Mouse (Mus musculus): ENCODE measurements around the gene Gm21962. TPM values are rescaled to one million over a fixed set of nuclear protein-coding genes. Genes with fewer than 3 reads are reported as not detected.
A peak's percentile ranks its signal among the peaks of the same experiment; 100 is the strongest.

Gene Gm21962
- polyA plus RNA-seq, 1 experiment from 2014 or later: not detected

DNA sequence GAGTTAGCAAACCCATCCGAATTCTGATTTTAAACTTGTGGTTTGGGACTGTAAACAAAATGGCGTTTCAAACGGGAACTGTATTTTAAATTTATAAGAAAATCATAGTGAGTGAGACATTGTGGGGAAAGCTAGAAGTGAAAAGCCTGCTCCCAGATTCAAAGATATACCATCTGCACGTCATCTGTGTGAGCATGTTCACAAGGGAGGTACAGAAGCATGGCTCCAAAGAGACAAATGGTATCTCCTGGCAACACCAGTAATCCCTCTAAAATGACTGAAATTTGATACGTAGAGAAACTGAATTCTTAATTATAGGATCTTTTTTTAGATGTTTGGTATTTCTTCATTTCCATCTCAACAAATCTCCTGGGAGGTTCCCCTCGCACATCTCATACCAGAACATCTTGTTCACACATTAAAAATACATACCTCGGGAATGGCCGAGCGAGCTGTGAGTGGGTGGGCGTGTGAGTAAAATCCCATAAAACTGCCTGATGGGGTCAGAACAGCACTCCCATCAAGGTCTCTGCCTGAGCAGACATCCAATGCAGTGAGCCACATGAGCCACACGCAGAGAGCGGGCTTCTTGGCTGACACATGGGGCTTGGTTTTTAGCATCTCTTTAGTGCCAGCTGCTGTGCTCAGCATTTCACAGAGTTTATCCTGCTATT, 23.8 kb upstream of the Gm21962 start:
- Histone ChIP-seq H3K4me1 (peaks cover 4% of the 10 kb centered on the region; the same call in 1 of the 2 replicates), H3K27me3 (no peaks in the 10 kb centered on the region), H3K27ac (no peak overlapping the region), H3K9me3 (replicated peaks) (no peaks in the 10 kb centered on the region; the same call in 1 of the 2 replicates), H3K36me3 (no peaks in the 10 kb centered on the region), H3K4me2 (replicated peaks) (no peak overlapping the region), H3K9ac (no peak overlapping the region), H3K4me3 (no peak overlapping the region)
- WGBS: 76% methylated on average over 12 of the region's 12 CpGs
- no peak for ATAC-seq (ENCODE audit: low FRiP score)

DNA sequence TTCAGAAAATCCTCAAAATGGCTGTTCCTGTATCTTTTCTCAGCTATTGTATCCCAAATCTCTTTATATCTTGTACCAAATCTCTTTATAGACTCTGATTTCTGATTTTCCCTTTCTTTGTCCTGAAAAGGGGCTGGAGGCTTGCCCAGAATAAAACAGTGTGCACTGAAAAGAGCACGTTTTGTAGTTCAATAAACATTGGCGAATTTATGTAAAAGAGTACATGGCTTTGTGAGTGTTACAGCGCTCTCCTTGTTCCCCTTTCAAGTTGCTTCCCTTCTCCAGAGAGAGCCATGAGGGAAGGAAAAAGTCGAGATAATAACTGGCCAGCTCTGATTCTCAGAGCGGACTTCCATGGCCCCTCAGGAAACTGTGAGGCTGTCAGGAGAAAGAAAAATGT, 22.2 kb upstream of the Gm21962 start:
- WGBS: 61% methylated on average over 5 of the region's 5 CpGs
- Histone ChIP-seq H3K9ac (no peak overlapping the region), H3K4me2 (replicated peaks) (no peak overlapping the region), H3K4me3 (no peak overlapping the region), H3K9me3 (replicated peaks) (no peaks in the 10 kb centered on the region; the same call in 1 of the 2 replicates), H3K27ac (no peak overlapping the region), H3K36me3 (no peaks in the 10 kb centered on the region), H3K4me1 (no peaks in the 10 kb centered on the region), H3K27me3 (no peaks in the 10 kb centered on the region)
- ATAC-seq (ENCODE audit: low FRiP score): no peak

DNA sequence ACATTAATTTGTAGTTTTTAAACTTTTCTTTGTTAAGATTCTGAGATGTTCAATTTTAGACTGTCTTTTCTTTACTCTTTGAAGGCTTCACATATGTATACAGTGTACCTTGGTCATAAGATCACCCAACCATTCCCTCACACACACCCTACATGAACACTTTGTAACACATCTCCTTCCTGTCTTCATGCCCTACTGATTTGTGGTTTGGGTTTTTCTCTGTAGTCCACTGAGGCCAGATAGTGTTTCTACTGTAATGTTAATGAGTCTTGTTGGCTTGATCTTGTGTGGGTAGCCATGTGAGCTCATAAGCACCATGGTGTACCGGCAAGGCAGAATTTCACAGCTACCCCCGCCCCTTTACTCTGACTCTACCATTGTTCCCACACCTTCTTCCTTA, 18.5 kb upstream of the Gm21962 start:
- H3K9me3 ChIP-seq (replicated peaks): no peaks in the 10 kb centered on the region
- no peaks in the 10 kb centered on the region for H3K27me3 ChIP-seq
- no peak overlapping the region for H3K4me3 ChIP-seq
- WGBS: 97% methylated on average over 2 of the region's 2 CpGs
- no peak overlapping the region for H3K9ac ChIP-seq
- no peaks in the 10 kb centered on the region for H3K4me1 ChIP-seq
- no peak overlapping the region for H3K27ac ChIP-seq
- no peak for ATAC-seq (ENCODE audit: low FRiP score)
- H3K4me2 ChIP-seq (replicated peaks): no peak overlapping the region
- no peaks in the 10 kb centered on the region for H3K36me3 ChIP-seq

DNA sequence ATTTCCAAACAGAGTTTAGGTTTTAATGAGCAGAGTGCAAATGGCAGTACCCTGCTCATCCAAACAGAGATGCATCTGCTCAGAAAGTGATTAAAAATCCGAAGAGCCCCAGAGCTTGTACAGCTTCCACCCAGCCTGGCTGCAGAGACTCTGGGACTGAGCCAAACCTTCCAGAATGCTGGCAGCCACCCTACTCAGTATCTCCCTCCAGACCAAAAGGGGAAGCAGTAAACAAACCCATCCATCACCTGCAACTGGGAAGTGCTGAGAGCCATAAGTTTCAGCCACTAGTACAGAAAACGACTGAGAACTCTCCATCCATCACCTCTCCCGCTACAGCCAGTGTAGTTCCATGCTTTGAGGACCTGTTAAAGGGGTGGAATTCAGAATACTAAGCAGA, 9.6 kb downstream of the Gm21962 start:
- Histone ChIP-seq H3K27ac (no peak overlapping the region), H3K4me2 (replicated peaks) (no peak overlapping the region), H3K9me3 (replicated peaks) (no peaks in the 10 kb centered on the region), H3K4me3 (no peak overlapping the region), H3K27me3 (no peaks in the 10 kb centered on the region), H3K9ac (no peak overlapping the region), H3K36me3 (no peaks in the 10 kb centered on the region), H3K4me1 (peaks cover 17% of the 10 kb centered on the region)
- ATAC-seq (ENCODE audit: low FRiP score): peak; percentile 68
- WGBS: 5% methylated on average over 3 of the region's 3 CpGs

DNA sequence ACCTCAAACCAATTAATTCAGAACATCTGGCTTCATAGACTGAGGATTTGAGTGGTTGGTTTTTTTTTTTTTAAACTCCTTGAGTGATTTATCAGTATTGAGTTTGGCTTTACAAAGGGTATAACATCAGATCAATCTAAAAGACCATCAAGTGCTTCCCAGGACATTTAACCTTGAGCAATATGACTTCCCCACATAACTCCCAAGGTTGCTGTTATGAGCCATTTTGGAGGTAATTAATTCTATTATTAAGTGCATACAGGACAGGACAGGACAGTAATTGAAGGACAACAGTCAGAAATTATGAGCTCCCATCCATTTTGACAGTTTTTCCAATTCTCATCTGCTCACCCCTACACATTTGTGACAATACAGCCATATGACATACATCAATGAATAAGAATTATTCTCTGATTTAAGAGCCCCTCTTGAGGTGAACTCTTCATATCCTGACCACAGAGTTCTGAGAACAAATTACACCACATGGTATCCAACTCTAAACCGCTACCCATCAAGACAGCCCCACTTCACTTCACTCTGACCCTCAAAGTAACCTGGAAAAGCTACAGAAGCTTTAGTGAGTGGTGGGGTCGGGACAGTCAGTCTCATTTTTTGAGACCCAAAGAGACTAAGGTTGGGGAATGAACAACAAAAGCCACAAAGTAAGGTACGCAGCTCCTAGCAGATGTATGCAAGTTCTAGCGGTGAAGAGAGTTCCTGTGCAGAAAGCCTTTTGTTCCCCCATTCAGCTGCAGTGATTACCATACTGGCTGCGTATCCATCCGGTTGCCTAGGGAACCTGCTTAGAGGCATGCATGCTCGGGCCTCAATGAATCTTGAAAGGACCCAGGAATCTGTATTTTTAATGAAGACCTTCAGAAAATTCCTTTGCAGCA, 11.8 kb downstream of the Gm21962 start:
- H3K9me3 ChIP-seq (replicated peaks): no peaks in the 10 kb centered on the region
- H3K36me3 ChIP-seq: no peaks in the 10 kb centered on the region
- H3K4me1 ChIP-seq: peaks cover 17% of the 10 kb centered on the region
- no peak overlapping the region for H3K9ac ChIP-seq
- peak; percentile 96 for ATAC-seq (ENCODE audit: low FRiP score)
- no peak overlapping the region for H3K4me3 ChIP-seq
- no peaks in the 10 kb centered on the region for H3K27me3 ChIP-seq
- WGBS: 9% methylated on average over 7 of the region's 7 CpGs
- H3K27ac ChIP-seq: peak overlapping the region; percentile 84
- H3K4me2 ChIP-seq (replicated peaks): peak overlapping the region; percentile 39

DNA sequence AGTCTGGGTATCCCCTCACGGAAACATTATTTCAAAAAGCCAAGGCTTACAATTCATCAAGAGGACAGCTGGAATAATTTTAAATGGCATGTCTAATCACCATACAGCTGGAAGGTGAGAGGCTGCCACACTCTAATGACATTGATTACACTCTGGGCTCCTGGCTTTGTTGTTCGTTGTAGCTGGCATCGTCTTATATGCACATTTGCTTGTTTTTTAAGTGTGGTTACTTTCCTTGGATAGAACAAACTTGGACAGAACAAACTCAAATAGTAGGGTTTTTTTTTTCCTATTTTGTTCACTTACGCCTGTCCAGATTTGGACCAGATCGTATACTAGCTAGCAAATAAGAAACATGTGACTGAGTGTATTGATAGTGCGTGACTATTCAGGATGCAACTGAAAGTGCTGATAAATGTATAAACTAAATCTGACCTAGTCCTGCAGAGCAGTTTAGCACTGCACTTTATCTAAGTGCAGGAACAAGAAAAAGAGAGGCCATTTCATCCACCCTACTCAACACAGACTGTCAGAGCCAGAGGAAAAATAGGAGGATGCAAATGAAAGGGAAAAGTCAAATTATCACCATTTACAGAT, 12.6 kb downstream of the Gm21962 start:
- Histone ChIP-seq H3K4me3 (no peak overlapping the region), H3K9ac (no peak overlapping the region), H3K4me1 (peaks cover 17% of the 10 kb centered on the region), H3K36me3 (no peaks in the 10 kb centered on the region), H3K27me3 (no peaks in the 10 kb centered on the region), H3K9me3 (replicated peaks) (no peaks in the 10 kb centered on the region), H3K27ac (peak overlapping the region; percentile 84), H3K4me2 (replicated peaks) (peak overlapping the region; percentile 39)
- peak; percentile 79 for ATAC-seq (ENCODE audit: low FRiP score)
- WGBS: 21% methylated on average over 6 of the region's 6 CpGs

DNA sequence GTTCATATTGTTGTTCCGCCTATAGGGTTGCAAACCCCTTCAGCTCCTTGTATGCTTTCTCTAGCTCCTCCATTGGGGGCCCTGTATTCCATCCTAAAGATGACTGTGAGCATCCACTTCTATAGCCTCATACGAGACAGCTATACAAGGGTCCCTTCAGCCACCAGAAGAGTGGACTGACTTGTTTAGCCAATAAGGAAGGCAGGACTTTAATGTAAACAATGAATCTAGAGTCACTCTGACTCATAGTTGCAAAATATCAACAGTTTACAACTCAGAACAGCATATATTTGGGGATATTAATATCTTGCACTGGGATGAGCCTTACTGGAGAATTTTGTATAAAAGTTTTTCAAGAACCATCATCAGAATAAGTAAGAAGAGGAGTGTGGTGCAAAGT, 15.6 kb downstream of the Gm21962 start:
- Histone ChIP-seq H3K4me3 (no peak overlapping the region), H3K9me3 (replicated peaks) (no peaks in the 10 kb centered on the region), H3K36me3 (no peaks in the 10 kb centered on the region), H3K4me1 (peaks cover 17% of the 10 kb centered on the region), H3K9ac (no peak overlapping the region), H3K27me3 (no peaks in the 10 kb centered on the region), H3K4me2 (replicated peaks) (no peak overlapping the region), H3K27ac (no peak overlapping the region)
- no peak for ATAC-seq (ENCODE audit: low FRiP score)
- WGBS: 92% methylated on average over 2 of the region's 2 CpGs

DNA sequence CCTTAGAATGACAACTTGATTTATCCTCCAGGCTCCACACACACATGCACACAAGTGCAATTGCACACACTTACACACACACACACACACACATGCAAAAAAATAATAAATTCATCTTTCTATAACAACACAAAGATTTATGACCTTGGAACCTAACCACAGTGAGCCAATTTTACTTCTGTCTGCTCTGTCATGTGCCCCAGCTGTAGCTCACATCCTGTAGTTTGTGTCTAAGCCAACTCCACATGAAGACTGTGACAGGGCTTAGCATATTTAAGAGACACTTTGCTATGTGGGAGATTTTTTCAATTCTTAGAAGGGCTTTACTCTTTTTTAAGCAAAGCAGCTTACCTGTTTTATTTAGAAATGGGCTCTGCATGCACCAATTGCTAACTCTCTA, 20.2 kb downstream of the Gm21962 start:
- H3K9me3 ChIP-seq (replicated peaks): no peaks in the 10 kb centered on the region
- no peaks in the 10 kb centered on the region for H3K4me1 ChIP-seq
- H3K4me2 ChIP-seq (replicated peaks): no peak overlapping the region
- H3K4me3 ChIP-seq: no peak overlapping the region
- no peak overlapping the region for H3K9ac ChIP-seq
- no peaks in the 10 kb centered on the region for H3K27me3 ChIP-seq
- ATAC-seq (ENCODE audit: low FRiP score): no peak
- no peak overlapping the region for H3K27ac ChIP-seq
- H3K36me3 ChIP-seq: no peaks in the 10 kb centered on the region

DNA sequence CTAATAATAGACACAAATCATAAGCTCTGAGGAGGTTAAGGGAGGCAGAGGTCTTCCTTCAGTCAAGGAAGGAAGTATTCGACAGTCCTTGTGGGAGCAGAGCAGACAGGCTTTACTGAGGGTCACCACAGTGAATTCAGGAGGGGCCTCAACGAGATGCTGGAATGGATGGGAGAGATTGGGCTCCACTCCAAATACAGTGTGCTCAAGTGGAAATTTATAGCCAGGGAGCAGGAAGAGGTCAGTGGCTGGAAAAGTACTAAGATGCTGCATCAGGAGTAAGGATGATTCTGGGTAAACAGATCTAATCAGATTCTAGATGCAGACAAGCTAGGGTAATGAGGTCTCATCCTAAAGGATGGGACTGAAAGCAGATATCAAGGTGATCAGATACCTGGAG, 44.6 kb downstream of the Gm21962 start:
- Histone ChIP-seq H3K4me2 (replicated peaks) (no peak overlapping the region), H3K9ac (no peak overlapping the region), H3K36me3 (no peaks in the 10 kb centered on the region), H3K27me3 (no peaks in the 10 kb centered on the region), H3K9me3 (replicated peaks) (no peaks in the 10 kb centered on the region), H3K4me1 (no peaks in the 10 kb centered on the region), H3K4me3 (no peak overlapping the region), H3K27ac (no peak overlapping the region)
- 77% methylated on average over 2 of the region's 2 CpGs for WGBS
- no peak for ATAC-seq (ENCODE audit: low FRiP score)

DNA sequence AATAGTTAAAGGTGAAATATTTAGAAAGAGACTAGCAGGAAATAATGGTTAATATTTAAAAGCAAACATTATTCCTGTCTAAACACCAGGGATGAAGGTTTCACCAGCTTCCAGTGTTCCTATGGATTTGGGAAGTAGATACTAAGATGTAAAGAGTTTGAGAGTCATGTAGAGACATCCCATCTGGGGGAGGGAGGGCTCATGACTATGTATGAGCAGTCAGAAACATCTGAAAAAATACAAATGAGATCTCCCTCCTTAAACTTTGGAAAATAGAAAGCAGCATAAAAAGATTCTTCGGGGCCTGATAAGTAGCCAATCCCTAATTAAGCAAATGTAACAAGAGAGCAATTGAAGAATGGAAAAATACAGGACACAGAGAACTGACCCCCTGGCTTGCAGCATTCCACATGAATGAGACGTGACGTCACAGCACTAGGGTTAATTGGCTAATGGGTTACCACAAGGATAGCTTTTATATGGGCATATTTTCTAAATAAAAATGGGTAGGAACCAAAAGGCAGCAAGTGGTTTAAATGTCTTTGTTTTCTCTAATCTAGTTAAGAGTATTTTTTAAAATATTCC, 45.3 kb downstream of the Gm21962 start:
- WGBS: 53% methylated on average over 3 of the region's 3 CpGs

More for the DNA sequence above, 45.3 kb downstream of the Gm21962 start:
- H3K4me1 ChIP-seq: no peaks in the 10 kb centered on the region
- H3K36me3 ChIP-seq: no peaks in the 10 kb centered on the region
- no peak overlapping the region for H3K27ac ChIP-seq
- no peaks in the 10 kb centered on the region for H3K27me3 ChIP-seq
- H3K9me3 ChIP-seq (replicated peaks): no peaks in the 10 kb centered on the region
- H3K9ac ChIP-seq: no peak overlapping the region
- no peak overlapping the region for H3K4me2 ChIP-seq (replicated peaks)
- H3K4me3 ChIP-seq: no peak overlapping the region
- ATAC-seq (ENCODE audit: low FRiP score): no peak

Data from hindbrain, embryonic 12.5 days (tissue).